Mouse (Mus musculus) spleen, adult 2 months (tissue): ENCODE results near the gene Snap47. TPM values are rescaled to one million over a fixed set of nuclear protein-coding genes. Genes with fewer than 3 reads are reported as not detected.

ENCODE experiments used
- DNase-seq, 2 experiments: peaks; one replicate each; pipeline versions ENCODE4 v3.0.0 to v3.0.0-alpha.2; 2012 to 2021; ENCODE audit warnings: low spot score in 2 of 2, low read depth in 1 of 2
- H3K27ac ChIP-seq: fragments of 200-500 bp; 2 replicates; pipeline ENCODE4 v1.5.1; 2012; ENCODE audit warnings: low read length, inconsistent platforms; ENCODE audit not compliant: insufficient read depth
- H3K27me3 ChIP-seq: fragments of 200-500 bp; 2 replicates; pipeline ENCODE4 v1.6.1; 2012; ENCODE audit warnings: mild to moderate bottlenecking, moderate library complexity, low read length, inconsistent platforms; ENCODE audit not compliant: control insufficient read depth, insufficient read depth
- H3K36me3 ChIP-seq: fragments of 200-500 bp; 2 replicates; pipeline ENCODE4 v1.6.1; 2012; ENCODE audit warnings: mild to moderate bottlenecking, low read length, inconsistent platforms; ENCODE audit not compliant: control insufficient read depth, insufficient read depth
- H3K4me1 ChIP-seq: fragments of 200-500 bp; 2 replicates; pipeline ENCODE4 v1.6.1; 2011; ENCODE audit warnings: inconsistent platforms; ENCODE audit not compliant: control insufficient read depth, insufficient read depth, insufficient read length
- H3K4me3 ChIP-seq: fragments of 200-500 bp; 2 replicates; pipeline ENCODE4 v1.5.1; 2011; ENCODE audit warnings: mild to moderate bottlenecking, inconsistent platforms; ENCODE audit not compliant: insufficient read depth, insufficient read length; ENCODE audit errors: extremely low read depth
- CTCF ChIP-seq: fragments of 200-500 bp; IDR thresholded peaks from 2 replicates; pipeline ENCODE4 v1.5.1; 2011; ENCODE audit warnings: mild to moderate bottlenecking, inconsistent platforms; ENCODE audit not compliant: insufficient read depth, insufficient read length, insufficient replicate concordance; ENCODE audit errors: extremely low read depth
- POLR2A ChIP-seq: fragments of 200-500 bp; IDR thresholded peaks from 2 replicates; pipeline ENCODE4 v1.6.1; 2011; ENCODE audit warnings: low read depth, low read length, inconsistent platforms
- WGBS: fragments of 180-500 bp; shearing (Covaris S2); methylation state at CpG from one replicate; pipeline ENCODE4 v1.1.7; 2018; 5-methylcytosine and 5-hydroxymethylcytosine counted together
- polyA plus RNA-seq: library from polyadenylated mRNA; depleted of rRNA; stranded (reverse); fragments of >200 nt; gene quantifications from 2 replicates; pipeline ENCODE4 v1.2.3, GENCODE M21; 2012; rRNA removed

Snap47 gene
- polyA plus RNA-seq: 10.8 and 12.2 TPM in 2 replicates

DNA sequence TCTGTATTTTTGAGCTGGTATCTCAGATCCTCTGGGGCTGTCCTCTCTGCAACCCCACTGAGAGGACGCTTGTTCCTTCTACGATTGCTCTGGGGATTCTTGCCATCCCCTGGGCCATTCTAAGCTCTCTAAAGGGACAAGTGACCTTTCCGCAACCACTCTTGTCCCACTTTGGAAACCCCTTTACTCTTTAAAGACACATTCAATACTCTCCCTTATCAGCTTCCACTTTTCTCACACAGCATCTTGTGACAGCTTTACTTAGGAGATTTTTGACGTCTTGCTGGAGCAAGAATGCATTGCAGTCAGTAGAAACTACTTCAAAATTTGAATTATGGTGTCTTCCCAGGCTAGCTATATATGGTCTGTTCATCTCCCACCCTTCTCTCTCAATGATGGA lies at the start of gene Snap47:
Snap47 (minus strand) TSS at position 101 of the 400 bp plus-strand sequence.
- Histone ChIP-seq H3K27ac (peak within 1 kb of the TSS; percentile 68), H3K4me1 (peaks cover 5% of the 10 kb centered on the region; the same call in 1 of the 2 replicates), H3K27me3 (no peaks in the 10 kb centered on the region), H3K36me3 (peaks cover 17% of the 10 kb centered on the region), H3K4me3 (peak within 1 kb of the TSS; percentile 84)
- DNase-seq: no peak
- 90% methylated on average over 4 of the region's 4 CpGs for WGBS
- TF ChIP-seq POLR2A (no peak), CTCF (no peak)

DNA sequence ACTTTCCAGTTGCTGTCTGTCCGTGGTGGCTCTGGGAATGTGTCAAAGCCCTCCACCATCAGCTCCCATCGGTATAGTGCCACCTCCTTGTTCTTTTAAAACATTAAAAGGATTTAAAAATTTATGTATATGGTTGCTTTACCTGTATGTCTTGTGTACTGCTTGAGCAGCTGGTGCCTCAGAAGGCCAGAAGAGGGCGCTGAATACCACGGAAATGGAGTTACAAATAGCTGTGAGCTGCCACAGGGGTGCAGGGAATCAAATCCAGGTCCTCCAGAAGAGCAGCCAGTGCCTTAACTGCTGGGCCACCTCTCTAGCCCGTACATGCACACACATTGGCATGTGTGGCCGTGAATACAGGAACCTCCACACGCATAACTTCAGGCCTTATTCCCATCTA lies 46.8 kb upstream of the Snap47 start:
- Histone ChIP-seq H3K4me1 (no peaks in the 10 kb centered on the region), H3K4me3 (no peak overlapping the region), H3K36me3 (peaks cover 29% of the 10 kb centered on the region), H3K27me3 (no peaks in the 10 kb centered on the region), H3K27ac (no peak overlapping the region)
- TF ChIP-seq CTCF: no peak
- TF ChIP-seq POLR2A: no peak
- 91% methylated on average over 7 of the region's 7 CpGs for WGBS
- no peak for DNase-seq

DNA sequence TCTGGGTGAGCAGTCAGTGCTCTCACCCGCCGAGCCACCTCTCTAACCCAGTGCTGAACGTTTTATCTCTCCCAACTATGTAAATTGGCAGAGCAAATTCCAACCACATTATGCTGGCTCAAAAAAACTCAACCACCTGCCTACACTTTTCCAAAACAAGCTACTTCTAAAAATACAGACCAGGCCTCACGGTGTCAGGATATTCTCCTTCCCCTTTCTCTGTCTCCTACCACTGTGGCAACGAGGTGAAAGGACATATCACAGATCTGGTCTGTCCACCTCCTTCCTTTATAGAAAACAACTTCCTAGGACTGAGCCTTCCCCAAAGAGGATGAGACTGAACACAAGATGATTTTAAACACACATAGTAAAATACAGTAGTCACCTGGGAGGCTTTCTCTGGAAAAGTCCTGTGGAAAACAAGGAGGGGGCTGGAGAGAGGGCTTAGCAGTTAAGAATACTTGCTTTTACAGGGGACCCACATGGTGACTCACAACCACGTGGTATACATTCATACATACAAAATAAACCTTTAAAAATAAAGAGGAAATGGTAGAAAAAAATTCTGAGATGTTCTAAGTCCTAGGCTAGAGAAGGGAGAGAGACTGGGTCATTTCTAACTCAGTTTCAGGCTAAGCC lies 45.8 kb upstream of the Snap47 start:
- Histone ChIP-seq H3K4me1 (no peaks in the 10 kb centered on the region), H3K36me3 (peaks cover 35% of the 10 kb centered on the region), H3K4me3 (no peak overlapping the region), H3K27me3 (no peaks in the 10 kb centered on the region), H3K27ac (no peak overlapping the region)
- no peak for DNase-seq
- TF ChIP-seq POLR2A (no peak), CTCF (no peak)
- WGBS: 54% methylated on average over 6 of the region's 6 CpGs

DNA sequence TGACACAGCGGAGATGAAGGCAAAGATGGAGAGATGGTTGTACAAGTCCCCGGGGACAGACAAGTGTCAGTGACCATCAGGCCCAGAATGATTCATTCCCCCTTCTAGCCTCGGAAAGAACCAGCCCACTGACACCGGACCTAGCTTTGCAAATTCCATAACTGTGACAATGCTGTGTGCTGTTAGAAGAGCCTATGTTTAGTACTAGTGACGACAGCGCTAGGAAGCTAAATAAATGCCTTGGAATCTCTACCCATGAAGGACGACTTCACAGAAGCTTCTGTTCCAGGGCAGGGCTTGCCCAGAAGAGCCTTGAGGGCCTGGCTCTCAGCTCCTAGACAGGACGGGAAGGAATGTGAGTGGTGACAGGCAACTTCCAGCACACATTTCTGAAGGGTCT lies 35.2 kb upstream of the Snap47 start:
- H3K4me3 ChIP-seq: no peak overlapping the region
- H3K36me3 ChIP-seq: peaks cover 16% of the 10 kb centered on the region
- no peak overlapping the region for H3K27ac ChIP-seq
- DNase-seq: no peak
- TF ChIP-seq CTCF: no peak
- TF ChIP-seq POLR2A: no peak
- 89% methylated on average over 8 of the region's 8 CpGs for WGBS
- no peaks in the 10 kb centered on the region for H3K4me1 ChIP-seq
- H3K27me3 ChIP-seq: no peaks in the 10 kb centered on the region

DNA sequence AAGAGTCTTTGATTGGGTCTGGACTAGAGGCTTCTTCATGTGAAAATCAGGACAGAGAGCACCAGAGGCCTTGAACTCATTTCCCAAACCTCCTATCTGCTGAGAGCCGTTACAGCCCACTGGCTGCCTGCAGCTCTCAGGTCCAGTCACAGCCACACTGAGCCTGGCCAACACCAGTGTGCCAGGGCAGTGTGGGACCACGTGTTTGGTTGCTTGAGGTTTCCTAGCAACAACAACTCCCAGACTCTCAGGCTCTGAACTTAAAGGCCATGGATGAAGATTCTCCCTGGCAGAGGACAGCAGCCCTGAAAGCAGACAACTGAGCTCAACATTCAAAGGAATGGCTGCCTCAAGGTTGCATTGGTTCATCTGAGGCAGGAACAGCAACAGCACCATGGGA lies 34.7 kb upstream of the Snap47 start:
- no peaks in the 10 kb centered on the region for H3K4me1 ChIP-seq
- no peaks in the 10 kb centered on the region for H3K27me3 ChIP-seq
- H3K36me3 ChIP-seq: peaks cover 14% of the 10 kb centered on the region
- H3K27ac ChIP-seq: no peak overlapping the region
- DNase-seq: no peak
- H3K4me3 ChIP-seq: no peak overlapping the region
- TF ChIP-seq CTCF (no peak), POLR2A (no peak)
- WGBS: 73% methylated on average over 2 of the region's 2 CpGs

DNA sequence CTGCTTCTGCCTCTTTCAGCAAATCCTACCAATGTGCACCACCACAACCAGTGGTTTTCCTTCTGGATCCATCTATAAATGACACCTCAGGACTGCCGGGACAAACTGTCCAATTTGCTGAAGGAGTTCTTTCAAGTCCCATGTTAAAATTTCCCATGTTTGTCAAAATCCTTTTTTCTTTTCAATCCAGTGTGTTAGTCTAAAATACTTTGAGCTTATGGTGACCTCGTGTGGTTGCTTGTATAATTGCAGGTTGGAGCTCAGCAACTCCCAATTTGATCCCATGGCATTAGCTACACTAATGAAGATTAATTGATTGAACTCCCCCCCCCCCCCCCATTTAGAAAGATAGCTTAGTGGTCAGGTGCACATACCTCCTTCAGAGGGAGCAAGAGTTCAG lies 32.2 kb upstream of the Snap47 start:
- peak in 1 of 2 experiments; percentile 26 for DNase-seq
- 8% methylated on average over 2 of the region's 2 CpGs for WGBS
- no peak for TF ChIP-seq POLR2A
- no peak for TF ChIP-seq CTCF
- Histone ChIP-seq H3K27ac (no peak overlapping the region), H3K27me3 (no peaks in the 10 kb centered on the region), H3K36me3 (peaks cover 12% of the 10 kb centered on the region), H3K4me1 (no peaks in the 10 kb centered on the region), H3K4me3 (no peak overlapping the region)

DNA sequence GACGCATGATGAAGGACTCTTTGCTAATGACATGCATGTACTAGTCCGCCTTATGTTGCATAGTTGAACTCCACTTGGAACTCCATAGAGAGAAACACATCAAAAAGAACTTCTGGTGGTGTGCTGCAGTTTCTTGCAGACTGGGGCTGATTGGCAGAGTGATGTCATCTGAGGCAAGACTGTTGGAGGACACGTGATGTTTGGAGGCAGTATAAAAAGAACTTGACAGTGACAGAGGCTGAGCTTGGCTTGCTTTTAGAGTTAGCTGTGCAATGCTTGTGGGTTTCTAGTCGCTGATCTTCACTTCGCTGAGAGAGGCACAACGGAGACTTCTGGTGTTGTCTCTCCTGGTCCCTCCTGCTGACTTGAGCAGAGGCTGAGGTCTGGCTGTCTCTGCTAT lies 26.3 kb upstream of the Snap47 start:
- 71% methylated on average over 6 of the region's 6 CpGs for WGBS
- H3K4me1 ChIP-seq: no peaks in the 10 kb centered on the region
- TF ChIP-seq CTCF (no peak), POLR2A (no peak)
- no peak overlapping the region for H3K4me3 ChIP-seq
- no peak overlapping the region for H3K27ac ChIP-seq
- no peak for DNase-seq
- H3K27me3 ChIP-seq: no peaks in the 10 kb centered on the region
- H3K36me3 ChIP-seq: no peaks in the 10 kb centered on the region
